Mouse (Mus musculus): ENCODE measurements around the gene Bcl2l1.

The Bcl2l1 gene

GRCm38 (mm10) chr2:152772231-152772630 is 59.3 kb downstream of the Bcl2l1 start:
- no peak for DNase-seq (ENCODE audit: low spot score)

GRCm38 (mm10) chr2:152771571-152771970 is 60.0 kb downstream of the Bcl2l1 start:
- DNase-seq (ENCODE audit: low spot score) = no peak

- no peak for DNase-seq (ENCODE audit: low spot score)
Measured at GRCm38 (mm10) chr2:152769677-152770076, 61.9 kb downstream of the Bcl2l1 start.

GRCm38 (mm10) chr2:152767618-152768271 is 63.8 kb downstream of the Bcl2l1 start:
- DNase-seq (ENCODE audit: low spot score) = peak; percentile 36

- DNase-seq (ENCODE audit: low spot score) = peak; percentile 96
Measured at GRCm38 (mm10) chr2:152766387-152767123, 65.0 kb downstream of the Bcl2l1 start.

GRCm38 (mm10) chr2:152765045-152765674 is 66.4 kb downstream of the Bcl2l1 start:
- DNase-seq (ENCODE audit: low spot score) = no peak

- no peak for DNase-seq (ENCODE audit: low spot score)
Measured at GRCm38 (mm10) chr2:152764172-152765044, 67.1 kb downstream of the Bcl2l1 start.

- no peak for DNase-seq (ENCODE audit: low spot score)
Measured at GRCm38 (mm10) chr2:152763310-152763709, 68.2 kb downstream of the Bcl2l1 start.

GRCm38 (mm10) chr2:152758351-152758750 is 73.2 kb downstream of the Bcl2l1 start:
- no peak for DNase-seq (ENCODE audit: low spot score)

GRCm38 (mm10) chr2:152757478-152757877 is 74.0 kb downstream of the Bcl2l1 start:
- no peak for DNase-seq (ENCODE audit: low spot score)

- DNase-seq (ENCODE audit: low spot score) = no peak
Measured at GRCm38 (mm10) chr2:152756474-152757393, 74.8 kb downstream of the Bcl2l1 start.

- DNase-seq (ENCODE audit: low spot score) = no peak
Measured at GRCm38 (mm10) chr2:152753944-152754711, 77.4 kb downstream of the Bcl2l1 start, which contains the start of gene Cox4i2. Gene Cox4i2 (plus strand): TSS chr2:152754173.

- peak; percentile 75 for DNase-seq (ENCODE audit: low spot score)
Measured at GRCm38 (mm10) chr2:152742435-152742834, 89.1 kb downstream of the Bcl2l1 start.

- no peak for DNase-seq (ENCODE audit: low spot score)
Measured at GRCm38 (mm10) chr2:152741153-152742041, 90.1 kb downstream of the Bcl2l1 start.

- no peak for DNase-seq (ENCODE audit: low spot score)
Measured at GRCm38 (mm10) chr2:152740490-152740889, 91.0 kb downstream of the Bcl2l1 start.

GRCm38 (mm10) chr2:152739842-152740260 is 91.7 kb downstream of the Bcl2l1 start:
- DNase-seq (ENCODE audit: low spot score) = no peak

GRCm38 (mm10) chr2:152739031-152739841 is 92.3 kb downstream of the Bcl2l1 start:
- DNase-seq (ENCODE audit: low spot score) = peak; percentile 75

GRCm38 (mm10) chr2:152738341-152738740 is 93.2 kb downstream of the Bcl2l1 start:
- DNase-seq (ENCODE audit: low spot score) = no peak

All from ovary, postnatal 14 days (tissue).